Mouse (Mus musculus) lung, adult 2 months (tissue): ENCODE results near the gene Trim60. TPM values are rescaled to one million over a fixed set of nuclear protein-coding genes. Genes with fewer than 3 reads are reported as not detected.

Experiments used
- DNase-seq: peaks from one replicate; pipeline ENCODE4 v3.0.0; 2022
- H3K4me1 ChIP-seq: fragments of 200-500 bp; 2 replicates; pipeline ENCODE4 v1.6.1; 2011; ENCODE audit warnings: low read length; ENCODE audit not compliant: control insufficient read depth, insufficient read depth
- H3K4me3 ChIP-seq: fragments of 200-500 bp; replicated peaks from 2 replicates; pipeline ENCODE3; 2011; ENCODE audit warnings: low read depth, mild to moderate bottlenecking, control low read depth, low read length; ENCODE audit errors: extremely low read depth
- CTCF ChIP-seq: fragments of 200-500 bp; IDR thresholded peaks from 2 replicates; pipeline ENCODE4 v1.5.1; 2011; ENCODE audit warnings: mild to moderate bottlenecking, low read length, control low read depth; ENCODE audit not compliant: insufficient read depth
- POLR2A ChIP-seq: fragments of 200-500 bp; IDR thresholded peaks from 2 replicates; pipeline ENCODE4 v1.6.1; 2011; ENCODE audit warnings: low read depth, mild to moderate bottlenecking, control low read depth, low read length, borderline replicate concordance; ENCODE audit errors: extremely low read depth
- WGBS: fragments of 180-500 bp; shearing (Covaris S2); methylation state at CpG from one replicate; pipeline ENCODE4 v1.1.7; 2018; 5-methylcytosine and 5-hydroxymethylcytosine counted together
- polyA plus RNA-seq: library from polyadenylated mRNA; depleted of rRNA; stranded (reverse); fragments of >200 nt; gene quantifications from 2 replicates; pipeline ENCODE4 v1.2.3, GENCODE M21; 2012; rRNA removed

Trim60 gene
- polyA plus RNA-seq, 1 experiment = not detected

GRCm38 (mm10) chr8:64998806-64999365, 19.5 kb downstream of the Trim60 start:
- no peaks in the 10 kb centered on the region for H3K4me1 ChIP-seq
- no peak for TF ChIP-seq CTCF
- no peak for TF ChIP-seq POLR2A
- 81% methylated on average over 4 of the region's 4 CpGs for WGBS
- no peak overlapping the region for H3K4me3 ChIP-seq
- no peak for DNase-seq

- no peak for DNase-seq
- Histone ChIP-seq H3K4me1 (no peaks in the 10 kb centered on the region), H3K4me3 (no peak within 1 kb of the TSS)
- TF ChIP-seq POLR2A = no peak
- no peak for TF ChIP-seq CTCF
- WGBS = 83% methylated on average over 4 of the region's 4 CpGs
Observed at GRCm38 (mm10) chr8:64987731-64988130, 30.7 kb downstream of the Trim60 start, which contains the start of gene Trim75. TSS of gene Trim75 (minus strand) at chr8:64987831.

- Histone ChIP-seq H3K4me3 (no peak overlapping the region), H3K4me1 (no peaks in the 10 kb centered on the region)
- no peak for DNase-seq
- WGBS = 56% methylated on average over 20 of the region's 20 CpGs
- TF ChIP-seq POLR2A (no peak), CTCF (no peak)
Observed at GRCm38 (mm10) chr8:64983150-64983897, 35.1 kb downstream of the Trim60 start.

- no peak for DNase-seq
- Histone ChIP-seq H3K4me3 (no peak overlapping the region), H3K4me1 (no peaks in the 10 kb centered on the region)
- TF ChIP-seq CTCF (no peak), POLR2A (no peak)
Observed at GRCm38 (mm10) chr8:64962836-64963235, 55.5 kb downstream of the Trim60 start.

GRCm38 (mm10) chr8:64959025-64959424, 59.4 kb downstream of the Trim60 start:
- 74% methylated on average over 9 of the region's 9 CpGs for WGBS
- TF ChIP-seq CTCF = no peak
- no peak for TF ChIP-seq POLR2A
- no peak for DNase-seq
- Histone ChIP-seq H3K4me3 (no peak overlapping the region), H3K4me1 (no peaks in the 10 kb centered on the region)

GRCm38 (mm10) chr8:64952101-64952500, 66.3 kb downstream of the Trim60 start:
- 93% methylated on average over 6 of the region's 6 CpGs for WGBS
- no peak overlapping the region for H3K4me3 ChIP-seq
- TF ChIP-seq CTCF = no peak
- TF ChIP-seq POLR2A = no peak
- DNase-seq = no peak
- no peaks in the 10 kb centered on the region for H3K4me1 ChIP-seq

Other genes starting within 250 kb of the Trim60 start
- gene Klhl2, start 168.6 kb downstream of the Trim60 start, polyA plus RNA-seq = 11.7 and 13.7 TPM in 2 replicates
- 31.7 and 45.1 TPM in 2 replicates for gene Tmem192, start 71.4 kb downstream of the Trim60 start, polyA plus RNA-seq
- gene Trim75, start 30.8 kb downstream of the Trim60 start, polyA plus RNA-seq = not detected in 2 replicates
- gene Trim61, start 61 bp downstream of the Trim60 start, polyA plus RNA-seq = not detected in 2 replicates
- not detected in 2 replicates for gene Apela, start 18.8 kb upstream of the Trim60 start, polyA plus RNA-seq
- not detected in 2 replicates for gene Gm10663, start 56.4 kb upstream of the Trim60 start, polyA plus RNA-seq
- gene BC030870, start 111.0 kb upstream of the Trim60 start, polyA plus RNA-seq = 0.37 and 0.70 TPM in 2 replicates